Mouse (Mus musculus): ENCODE data around the gene Fbxo10.

DNA sequence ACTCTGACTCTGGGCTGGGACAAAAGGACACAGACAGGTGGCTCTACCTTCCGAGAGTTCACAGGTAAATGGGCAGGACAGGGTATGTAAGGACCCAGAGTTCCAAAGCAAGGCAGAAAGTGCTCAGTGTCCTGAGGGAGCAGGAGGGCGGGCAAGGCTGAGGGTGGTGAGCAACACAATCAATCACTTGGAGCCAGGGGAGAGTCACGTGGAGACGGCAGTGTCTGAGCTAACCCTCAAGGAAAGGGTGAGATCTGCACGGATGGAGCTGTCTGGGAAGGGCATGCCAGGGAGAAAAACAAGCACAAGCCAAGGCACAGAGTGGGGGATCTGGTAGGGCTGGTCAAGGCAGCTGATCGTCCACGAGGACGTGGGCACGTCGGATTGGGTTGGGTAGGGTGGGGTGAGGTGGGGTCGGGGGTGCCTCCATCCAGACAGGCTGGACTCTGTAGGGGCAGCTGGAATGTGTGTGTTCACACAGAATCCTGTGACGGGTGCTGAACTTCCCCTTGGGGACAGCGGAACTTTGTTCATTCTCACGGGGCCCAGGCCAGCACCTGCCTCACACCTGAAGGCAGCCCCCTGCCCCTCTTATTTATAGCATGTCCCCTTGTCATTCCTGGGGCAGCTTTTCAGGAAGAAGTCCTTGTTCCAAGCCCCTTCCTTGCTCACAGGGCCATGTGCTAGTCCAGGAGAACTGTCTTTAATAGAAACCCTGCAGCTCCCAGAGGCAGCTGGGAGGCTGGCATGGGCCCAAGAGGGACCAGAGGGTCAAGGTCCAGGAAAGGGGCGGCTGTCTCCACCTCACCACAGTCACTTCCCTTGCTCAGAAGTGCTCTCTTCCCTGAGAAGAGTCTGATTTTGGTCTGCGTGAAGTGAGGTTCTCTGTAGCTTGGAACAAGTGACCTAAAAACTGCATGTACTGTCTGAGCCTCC is 49.4 kb downstream of the Fbxo10 start:
- TF ChIP-seq CTCF (IDR thresholded peaks at IDR 0.05; ENCODE audit: low read depth, low read length) (no peak), POLR2AphosphoS5 (IDR thresholded peaks at IDR 0.05; ENCODE audit: insufficient replicate concordance, low read depth, low read length) (no peak)
